Mouse (Mus musculus) spleen, postnatal 14 days (tissue): Measurements from ENCODE around the gene Nrxn2.
A peak's percentile ranks its signal among the peaks of the same experiment; 100 is the strongest.

ENCODE experiments used
- DNase-seq, 2 experiments: peaks; one replicate each; pipeline ENCODE4 v3.0.0; 2021 to 2022; ENCODE audit warnings: low spot score in 2 of 2

Nrxn2 gene

DNA sequence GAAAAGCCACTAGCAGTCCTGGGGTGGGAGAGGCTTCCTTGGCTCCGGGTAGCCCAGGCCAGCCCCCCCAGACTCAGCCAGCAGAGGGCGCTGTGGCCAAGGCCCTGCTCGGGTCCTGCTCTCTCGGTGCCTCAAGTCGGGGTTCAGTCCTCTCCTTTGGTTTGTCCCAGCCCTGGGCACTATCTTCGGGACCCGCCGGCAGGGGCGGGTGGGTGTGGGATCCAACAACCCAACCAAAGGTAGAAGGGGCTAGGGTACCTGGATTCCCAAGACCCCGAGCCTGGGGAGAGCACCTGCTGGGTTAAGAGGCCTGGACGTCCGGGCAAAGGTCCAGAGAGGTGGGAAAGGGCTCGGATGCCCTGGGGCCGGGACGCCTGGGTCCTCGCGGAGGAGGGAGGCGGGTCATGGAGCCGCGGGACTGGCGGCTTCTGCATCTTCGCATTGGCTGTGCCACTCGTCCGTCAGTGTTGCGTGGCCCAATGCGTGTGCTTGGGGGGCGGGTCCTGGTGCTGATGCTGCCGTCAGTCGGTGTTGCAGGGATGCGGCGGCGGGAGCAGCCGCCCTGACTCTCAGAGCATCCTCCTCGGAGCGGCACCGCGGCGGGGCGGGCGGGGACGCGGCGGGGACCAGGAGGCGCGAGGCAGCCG, at the start of gene Nrxn2:
Gene Nrxn2 (plus strand): TSS at position 499 of the 647 bp plus-strand sequence.
- peak; percentile 60 to 77 for DNase-seq

DNA sequence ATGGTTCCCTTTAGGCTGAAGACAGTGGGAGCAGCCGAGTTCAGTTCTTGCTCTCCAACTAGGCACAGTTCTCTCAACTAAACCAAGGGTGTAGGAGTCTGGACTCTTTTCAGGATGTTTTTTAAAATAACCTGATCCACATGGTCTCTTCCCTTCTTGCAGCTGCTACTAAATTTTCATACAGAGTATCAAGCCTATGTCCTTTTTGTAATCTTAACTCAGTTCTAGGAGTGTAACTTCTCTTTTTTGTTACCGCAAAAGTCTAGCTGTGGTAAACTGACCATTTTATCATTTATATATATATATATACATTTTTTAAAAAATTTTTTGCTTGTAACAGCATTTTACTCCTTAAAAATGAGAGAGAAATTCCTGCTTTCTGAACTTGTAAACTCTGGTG, 48.4 kb upstream of the Nrxn2 start:
- DNase-seq: no peak

DNA sequence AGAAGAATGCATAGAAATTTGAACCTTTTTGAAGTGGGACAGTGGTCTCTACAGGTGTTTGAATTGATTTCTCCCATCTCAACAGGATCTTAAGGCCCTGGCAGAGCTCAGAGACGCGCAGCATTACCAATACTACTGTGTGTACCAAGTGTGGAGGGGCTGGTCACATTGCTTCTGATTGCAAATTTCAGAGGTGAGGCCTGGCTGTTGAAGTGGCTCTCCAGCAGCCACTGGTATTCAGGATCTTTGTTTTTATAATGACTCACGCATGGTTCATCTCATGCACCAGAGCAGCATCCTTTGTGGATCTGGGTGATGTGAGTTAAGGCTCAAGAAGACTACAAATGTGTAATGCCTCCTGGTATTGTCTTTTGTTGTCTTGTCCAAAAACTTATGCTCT, 46.1 kb upstream of the Nrxn2 start:
- DNase-seq: no peak

DNA sequence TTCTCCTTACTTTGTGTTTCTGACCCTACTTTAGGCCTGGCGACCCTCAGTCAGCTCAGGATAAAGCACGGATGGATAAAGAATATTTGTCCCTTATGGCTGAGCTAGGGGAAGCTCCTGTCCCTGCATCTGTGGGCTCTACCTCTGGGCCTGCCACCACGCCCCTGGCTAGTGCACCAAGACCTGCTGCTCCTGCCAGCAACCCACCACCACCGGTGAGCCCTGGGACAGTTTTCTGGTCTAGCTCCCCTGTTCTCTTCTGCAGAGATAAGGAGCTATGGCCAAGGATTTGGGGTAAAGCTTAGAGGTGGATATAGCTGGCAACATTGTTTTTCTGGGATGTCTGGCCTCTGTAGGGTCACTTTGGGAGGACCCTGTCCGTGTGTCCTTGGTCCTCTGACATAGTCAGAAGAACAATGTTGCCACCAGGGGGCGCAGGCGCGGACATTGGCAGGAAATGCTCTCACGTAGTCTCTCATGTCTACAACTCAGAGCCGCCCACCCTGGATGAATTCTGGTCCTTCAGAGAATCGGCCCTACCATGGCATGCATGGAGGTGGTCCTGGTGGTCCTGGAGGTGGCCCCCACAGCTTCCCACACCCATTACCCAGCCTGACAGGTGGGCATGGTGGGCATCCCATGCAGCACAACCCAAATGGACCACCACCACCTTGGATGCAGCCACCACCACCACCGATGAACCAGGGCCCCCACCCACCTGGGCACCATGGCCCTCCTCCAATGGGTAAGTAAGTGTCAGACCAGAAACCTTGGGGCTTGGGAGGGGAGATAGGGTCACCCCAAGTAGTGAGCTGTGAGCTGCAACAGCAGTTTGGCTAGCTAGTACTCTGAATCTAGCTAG, 44.8 kb upstream of the Nrxn2 start:
- DNase-seq: peak; percentile 68 to 83

DNA sequence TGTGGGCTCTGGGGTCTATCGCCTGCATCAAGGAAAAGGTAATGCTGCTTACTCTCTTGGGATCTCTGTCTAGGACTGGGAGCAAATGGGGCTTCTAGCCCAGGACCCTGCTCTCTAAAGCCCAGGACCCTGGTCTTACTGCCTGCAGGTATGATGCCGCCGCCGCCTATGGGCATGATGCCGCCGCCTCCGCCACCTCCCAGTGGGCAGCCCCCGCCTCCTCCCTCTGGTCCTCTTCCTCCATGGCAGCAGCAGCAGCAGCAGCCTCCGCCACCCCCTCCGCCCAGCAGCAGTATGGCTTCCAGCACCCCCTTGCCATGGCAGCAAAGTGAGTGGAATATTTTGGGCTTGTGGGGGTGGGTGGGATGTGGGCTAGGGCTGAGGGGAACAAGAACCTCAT, 44.0 kb upstream of the Nrxn2 start:
- no peak for DNase-seq

DNA sequence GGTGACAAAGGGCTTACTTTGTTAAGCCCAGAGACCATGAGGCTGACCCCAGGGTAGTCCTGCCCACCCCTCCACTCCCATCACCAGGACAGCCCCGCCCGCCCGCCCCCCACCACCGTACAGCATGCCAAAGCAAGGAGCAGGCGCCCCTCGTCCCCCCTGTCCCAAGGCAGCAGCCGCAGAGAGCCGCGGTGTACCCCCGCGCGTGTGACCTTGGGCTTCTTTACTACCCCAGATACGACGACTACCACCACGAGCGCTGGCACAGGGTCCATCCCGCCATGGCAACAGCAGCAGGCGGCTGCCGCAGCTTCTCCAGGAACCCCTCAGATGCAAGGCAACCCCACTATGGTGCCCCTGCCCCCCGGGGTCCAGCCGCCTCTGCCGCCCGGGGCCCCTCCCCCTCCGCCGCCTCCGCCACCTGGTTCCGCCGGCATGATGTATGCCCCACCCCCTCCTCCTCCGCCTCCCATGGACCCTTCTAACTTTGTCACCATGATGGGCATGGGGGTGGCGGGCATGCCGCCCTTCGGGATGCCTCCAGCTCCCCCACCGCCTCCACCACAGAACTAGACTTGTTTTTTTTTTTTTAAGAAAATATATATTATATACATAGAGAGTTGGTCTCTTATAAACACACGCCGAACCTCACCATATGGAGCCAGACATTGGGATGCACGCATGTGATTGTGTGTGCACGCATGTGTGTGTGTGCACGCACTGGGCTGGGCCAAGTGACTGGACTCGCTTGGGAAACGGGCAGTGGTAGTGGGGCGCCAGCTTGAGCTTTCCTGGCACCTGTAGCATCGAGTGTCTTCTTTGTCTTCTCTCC, 42.9 kb upstream of the Nrxn2 start:
- DNase-seq: no peak

DNA sequence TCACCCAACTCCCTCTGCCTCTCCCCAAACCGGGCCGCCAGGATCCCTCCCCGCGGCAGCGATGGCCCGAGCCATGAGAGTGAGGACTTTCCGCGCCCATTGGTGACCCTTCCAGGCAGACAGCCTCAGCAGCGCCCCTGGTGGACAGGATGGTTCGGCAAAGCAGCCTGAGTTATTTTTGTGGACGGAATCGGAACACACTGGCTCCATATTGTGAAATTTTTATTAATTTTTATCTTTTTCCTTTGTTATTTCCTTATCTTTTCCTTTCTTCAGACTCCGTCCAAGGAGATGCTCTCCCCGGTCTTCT, 42.3 kb upstream of the Nrxn2 start:
- DNase-seq: peak in 1 of 2 experiments; percentile 44

DNA sequence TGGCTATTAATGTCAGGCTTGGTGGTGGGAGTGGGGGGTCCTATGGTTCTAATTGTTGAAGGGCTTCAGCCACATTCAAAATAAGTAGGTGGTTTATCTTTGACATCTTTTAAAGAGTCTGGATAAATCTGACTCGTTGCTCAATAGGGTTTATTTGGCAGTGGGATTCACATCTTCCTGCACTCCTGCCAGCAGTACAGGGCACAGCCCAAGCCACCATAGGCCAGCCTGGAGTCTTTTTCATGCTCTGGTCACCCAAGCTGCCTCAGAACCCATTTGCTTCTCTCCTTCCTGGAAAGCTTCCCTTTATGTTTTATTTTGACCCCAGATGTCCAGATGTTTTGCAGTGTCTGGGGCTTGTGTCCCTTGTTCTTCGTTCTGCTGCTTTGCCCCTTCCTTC, 41.9 kb upstream of the Nrxn2 start:
- no peak for DNase-seq

DNA sequence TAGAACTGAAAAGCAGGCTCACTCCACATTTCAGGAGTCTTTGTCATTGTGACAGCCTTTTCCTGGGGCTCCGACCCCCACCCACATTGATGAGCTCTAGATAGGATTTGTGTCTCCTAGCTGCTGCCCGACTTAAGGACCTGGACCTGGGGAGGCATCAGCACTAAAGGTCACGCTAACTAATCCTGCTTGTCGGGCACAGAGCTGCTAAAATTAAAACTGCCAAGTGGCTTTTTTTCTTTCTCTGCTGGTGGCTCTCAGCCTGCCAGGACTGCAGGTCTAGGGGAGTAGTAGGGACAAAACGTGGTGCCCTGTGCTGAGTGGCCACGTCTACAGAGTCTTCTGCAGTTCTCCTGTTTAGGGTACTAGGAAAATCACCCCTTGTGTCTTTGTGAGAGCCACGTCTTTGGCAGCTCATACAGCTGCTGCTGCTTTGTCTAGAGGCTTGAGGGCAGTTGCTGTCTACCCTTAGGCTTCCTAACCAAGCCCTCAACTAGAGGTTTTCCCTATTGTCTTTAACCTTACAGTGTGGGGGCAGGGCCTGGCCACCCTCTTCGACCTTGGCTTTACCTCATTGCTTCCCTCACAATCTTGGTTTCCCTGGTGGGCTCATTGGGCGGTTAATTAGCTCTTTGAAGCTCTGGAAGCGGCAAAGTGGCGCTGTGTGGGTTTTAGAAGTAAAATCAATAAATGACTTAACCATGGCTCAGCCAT, 41.0 kb upstream of the Nrxn2 start:
- no peak for DNase-seq

DNA sequence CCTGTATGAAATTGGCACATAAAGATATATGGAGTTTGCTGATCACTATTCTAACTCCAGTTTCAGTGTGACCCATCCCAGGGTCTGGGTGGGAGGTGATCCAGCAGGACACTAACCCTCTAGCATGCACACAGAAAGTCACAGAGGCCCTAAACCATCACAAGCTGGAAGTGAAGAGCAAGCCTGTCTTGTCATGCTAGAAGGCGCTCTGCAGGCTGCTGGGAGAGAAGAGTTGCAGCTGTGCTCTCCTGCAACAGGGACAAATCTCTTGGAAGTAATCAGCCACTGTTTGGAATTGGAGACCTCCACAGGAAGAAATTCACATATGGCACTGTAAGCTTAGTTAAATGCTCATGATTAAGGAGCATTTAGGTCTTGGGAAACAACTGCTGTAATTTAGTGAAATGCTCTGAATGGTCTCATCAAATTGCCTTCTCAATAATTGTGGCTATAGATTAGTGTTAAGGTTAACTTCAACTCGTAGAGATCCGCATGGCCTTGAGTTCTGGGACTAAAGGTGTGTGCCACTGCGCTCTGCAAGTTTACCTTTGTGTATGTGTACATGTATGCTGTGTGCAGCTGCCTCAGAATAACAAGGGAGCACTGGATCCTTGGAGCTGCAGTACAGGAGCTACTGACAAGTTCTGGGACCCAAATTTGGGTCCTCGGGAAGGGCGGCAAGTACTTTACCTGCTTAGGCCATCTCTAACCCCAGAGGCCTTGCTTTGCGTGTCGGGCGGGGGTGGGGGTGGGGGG, 37.9 kb upstream of the Nrxn2 start:
- DNase-seq: no peak

DNA sequence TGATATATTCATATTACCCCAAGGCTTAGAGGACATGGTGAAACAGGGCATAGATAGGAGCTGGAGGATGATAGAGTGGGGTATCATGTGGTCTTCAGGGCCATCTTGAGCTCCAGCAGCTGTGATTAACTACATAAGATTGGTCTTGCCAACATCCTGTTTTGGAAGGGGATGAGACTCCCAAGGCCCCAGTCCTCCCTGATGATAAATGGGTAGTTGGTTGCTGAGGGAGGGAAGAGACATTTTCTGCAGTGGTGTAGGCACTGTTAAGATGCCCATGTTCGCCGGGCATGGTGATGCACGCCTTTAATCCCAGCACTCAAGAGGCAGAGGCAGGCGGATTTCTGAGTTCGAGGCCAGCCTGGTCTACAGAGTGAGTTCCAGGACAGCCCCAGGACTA, 37.3 kb upstream of the Nrxn2 start:
- DNase-seq: no peak

DNA sequence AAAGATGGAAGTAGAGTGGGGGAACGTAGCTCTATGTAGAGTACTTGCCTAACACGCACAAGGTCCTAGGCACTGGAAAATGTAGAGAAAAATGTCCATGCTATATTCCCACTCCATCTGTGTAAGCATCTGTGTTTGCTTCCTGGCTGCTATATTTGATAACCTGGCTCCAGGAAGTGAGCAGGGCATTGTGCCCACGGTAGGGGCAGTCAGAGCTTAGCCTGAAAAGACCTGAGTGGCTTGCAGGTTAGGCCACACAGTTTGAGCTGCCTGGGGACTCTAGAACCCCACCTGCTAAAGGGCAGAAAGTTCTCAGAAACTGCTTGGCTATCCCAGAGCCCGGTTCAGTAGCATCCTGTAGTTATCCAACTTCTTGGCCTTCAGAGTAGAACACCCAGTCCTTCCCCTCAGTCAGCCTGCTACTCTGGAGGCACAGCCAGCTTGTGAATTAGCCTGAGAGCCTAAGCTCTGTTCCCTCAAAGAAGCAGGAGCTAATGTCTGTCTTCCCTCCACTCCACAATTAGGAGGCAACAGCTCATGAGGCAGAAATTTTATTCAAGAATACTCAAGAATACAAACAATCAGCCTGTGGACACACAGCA, 36.1 kb upstream of the Nrxn2 start:
- no peak for DNase-seq

DNA sequence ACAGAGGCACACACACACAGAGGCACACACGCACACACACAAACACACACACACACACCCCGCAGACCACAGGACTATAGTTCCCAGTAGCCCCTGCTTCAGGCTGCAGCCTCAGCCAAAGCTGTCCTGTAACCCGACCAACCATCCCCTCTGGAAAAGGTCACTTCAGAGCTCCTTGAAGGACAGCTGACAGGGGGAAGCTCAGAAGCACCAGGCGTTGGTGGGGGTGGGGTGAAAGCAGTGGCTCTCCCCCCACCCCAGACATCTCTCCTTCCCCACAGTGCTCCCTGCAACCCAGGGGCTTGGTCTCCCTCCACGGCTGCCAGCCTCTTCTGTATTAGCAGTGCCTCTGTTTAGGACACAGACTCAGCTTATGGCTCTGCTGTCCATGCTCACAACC, 35.1 kb upstream of the Nrxn2 start:
- DNase-seq: no peak

DNA sequence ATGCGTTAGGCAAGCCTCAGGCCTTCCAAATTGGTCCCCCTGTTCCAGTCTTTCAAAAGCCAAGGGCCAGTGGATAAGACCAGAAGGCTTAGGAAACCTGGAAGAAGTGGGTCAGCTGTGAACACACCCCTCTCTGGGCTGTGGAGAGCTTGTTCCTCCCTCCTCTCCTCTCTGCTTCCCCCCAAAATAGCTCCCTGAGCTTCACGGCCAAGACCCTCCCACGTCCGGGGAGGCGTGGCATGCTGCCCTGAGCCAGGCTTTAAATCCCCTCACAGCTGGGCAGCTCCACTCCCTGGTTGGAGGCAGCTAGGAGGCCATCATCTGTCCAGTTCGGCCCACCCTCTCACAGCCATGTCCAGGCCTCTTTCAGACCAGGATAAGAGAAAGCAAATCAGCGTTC, 34.4 kb upstream of the Nrxn2 start, which contains the start of gene Pygm:
Gene Pygm (plus strand): TSS at position 272 of the 400 bp plus-strand sequence.
- DNase-seq: no peak

DNA sequence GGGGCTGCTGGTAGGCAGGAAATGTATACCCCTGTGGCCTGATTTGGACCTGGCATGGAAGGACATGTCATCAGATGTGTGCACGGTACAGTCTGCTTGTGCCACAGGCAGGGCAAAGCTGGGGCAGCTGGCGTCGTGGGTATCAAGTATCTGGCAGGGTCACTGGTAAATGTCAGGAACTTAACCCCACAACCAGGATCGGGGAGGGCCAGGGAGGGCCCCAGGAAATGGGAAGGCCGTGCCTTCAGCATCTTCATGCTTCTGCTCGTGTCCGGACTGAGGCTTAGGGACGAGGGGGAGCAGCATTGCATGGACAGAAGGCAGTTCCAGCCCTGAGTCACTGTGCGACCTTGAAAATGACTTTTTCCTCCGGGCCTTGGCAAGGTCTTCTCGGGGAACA, 33.6 kb upstream of the Nrxn2 start:
- no peak for DNase-seq

DNA sequence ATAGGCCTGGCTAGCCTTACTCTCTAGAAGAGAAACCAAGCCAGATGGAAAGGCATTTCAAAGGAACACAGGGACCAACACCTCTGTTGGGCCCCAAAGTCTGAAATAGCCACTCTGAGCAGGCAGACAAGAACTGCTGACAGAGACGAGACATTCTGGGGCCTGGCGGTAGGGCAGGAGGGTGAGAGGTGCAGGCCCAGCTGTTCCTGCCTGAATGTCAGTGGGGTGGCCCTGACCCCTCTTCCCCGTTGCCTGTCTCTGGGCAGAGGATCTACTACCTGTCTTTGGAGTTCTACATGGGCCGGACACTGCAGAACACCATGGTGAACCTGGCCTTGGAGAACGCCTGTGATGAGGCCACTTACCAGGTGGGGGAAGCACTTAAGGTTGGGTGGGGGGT, 33.1 kb upstream of the Nrxn2 start:
- no peak for DNase-seq

DNA sequence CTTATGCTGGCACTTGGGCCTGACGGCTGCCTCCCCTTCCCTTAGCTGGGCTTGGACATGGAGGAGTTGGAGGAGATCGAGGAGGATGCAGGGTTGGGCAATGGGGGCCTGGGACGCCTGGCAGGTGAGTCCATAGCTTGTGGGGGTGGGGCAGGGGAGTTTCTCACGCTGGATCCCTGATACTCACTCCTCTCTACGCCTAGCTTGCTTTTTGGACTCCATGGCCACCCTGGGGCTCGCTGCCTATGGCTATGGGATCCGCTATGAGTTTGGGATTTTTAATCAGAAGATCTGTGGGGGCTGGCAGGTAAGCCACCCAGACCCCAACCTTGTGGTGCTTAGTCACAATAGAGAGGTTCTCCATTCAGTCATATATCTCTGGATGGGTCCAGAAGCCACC, 32.7 kb upstream of the Nrxn2 start:
- DNase-seq: no peak

DNA sequence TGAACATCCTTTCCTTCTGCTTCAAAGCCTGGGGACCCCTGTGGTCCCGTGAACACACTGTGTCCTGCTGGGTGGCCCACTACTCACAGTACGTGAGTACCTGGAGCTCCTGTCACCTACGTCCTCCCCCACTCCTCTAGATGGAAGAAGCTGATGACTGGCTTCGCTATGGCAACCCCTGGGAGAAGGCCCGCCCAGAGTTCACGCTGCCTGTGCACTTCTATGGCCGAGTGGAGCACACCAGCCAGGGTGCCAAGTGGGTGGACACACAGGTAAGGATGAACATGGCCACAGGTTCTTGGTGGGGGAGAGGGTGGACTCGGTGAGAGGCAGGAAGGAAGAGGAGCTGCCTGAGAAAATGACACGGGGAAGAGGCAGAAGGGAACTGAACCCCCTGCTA, 32.3 kb upstream of the Nrxn2 start:
- no peak for DNase-seq

DNA sequence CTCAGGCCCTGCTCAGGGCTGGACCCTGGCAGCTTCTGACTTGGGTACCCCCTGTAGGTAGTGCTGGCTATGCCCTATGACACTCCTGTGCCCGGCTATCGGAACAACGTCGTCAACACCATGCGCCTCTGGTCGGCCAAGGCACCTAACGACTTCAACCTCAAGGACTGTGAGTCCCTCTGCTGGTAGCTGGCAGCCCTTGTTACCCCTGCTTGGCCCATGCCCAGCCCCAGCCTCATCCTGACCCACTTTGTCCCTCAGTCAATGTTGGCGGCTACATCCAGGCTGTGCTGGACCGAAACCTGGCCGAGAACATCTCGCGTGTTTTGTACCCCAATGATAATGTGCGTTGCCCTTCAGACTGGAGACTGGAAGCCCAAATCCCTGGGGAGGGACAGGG, 30.5 kb upstream of the Nrxn2 start:
- DNase-seq: no peak

DNA sequence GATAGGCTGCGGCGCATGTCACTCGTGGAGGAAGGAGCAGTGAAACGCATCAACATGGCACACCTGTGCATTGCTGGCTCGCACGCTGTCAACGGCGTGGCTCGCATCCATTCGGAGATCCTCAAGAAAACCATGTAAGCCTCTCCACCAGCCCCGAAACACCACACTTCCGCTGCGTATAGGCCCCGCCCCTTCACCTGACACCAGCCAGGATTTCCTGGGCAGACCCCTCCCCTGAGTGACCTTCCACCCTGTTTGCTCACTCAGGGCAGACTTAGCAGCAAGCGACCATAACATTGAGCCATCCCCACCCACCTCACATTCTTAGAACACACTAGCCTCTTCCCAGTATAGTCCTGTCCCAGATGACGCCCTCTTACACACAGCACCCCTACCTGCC, 28.7 kb upstream of the Nrxn2 start:
- no peak for DNase-seq

DNA sequence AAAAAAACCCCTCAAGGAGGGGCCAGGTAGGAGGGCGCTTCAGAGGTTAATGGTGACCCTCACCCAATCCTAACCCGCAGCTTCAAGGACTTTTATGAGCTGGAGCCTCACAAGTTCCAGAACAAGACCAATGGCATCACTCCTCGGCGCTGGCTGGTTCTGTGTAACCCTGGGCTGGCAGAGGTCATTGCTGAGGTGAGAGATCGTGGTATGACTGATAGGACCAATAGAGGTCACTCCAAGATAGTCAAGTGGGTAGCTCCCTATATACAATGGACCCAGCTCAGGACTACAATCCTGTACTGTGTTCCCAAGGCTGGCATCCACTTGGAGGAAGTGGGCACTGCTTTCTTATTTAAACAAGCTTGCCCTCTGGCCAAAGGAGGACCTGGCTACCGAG, 28.3 kb upstream of the Nrxn2 start:
- DNase-seq: no peak
